In the genomic region with DNA sequence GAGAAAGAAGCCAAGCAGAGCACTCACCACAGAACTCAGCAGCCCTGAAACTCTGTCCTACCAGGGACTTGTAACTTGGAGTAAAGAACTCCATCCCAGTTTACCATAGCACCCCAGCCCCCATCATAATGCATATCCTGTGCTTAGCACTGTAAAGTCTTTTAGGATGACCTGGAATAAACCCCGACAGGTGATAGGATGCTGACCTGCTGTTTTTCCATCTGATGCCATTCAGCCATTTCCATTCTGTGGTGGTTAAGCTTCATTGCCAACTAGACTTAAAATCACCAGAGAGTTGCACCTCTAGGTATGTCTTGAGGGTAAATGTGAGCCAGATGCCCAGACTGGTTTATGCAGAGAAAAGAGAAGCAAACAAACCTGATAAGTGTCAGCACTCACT, we compare ENCODE assay signal across 20 mouse cellular contexts.
DNase-seq lines count a peak whose midpoint lies in the region; ATAC-seq and TF ChIP-seq lines count a peak whose summit lies in the region.
"Had no signal": no experiment of that assay in that cellular context is flagged by ENCODE, and none has a peak within 500 bp of the region (broad histone marks: within the 10 kb centered on the region; RNA-seq: fewer than 3 reads in every experiment).

No protein-coding gene starts in this region.

- TF ChIP-seq CTCF in left cerebral cortex, adult 2 months (IDR thresholded peaks at IDR 0.05): no peak

- H3K27me3 ChIP-seq in heart, embryonic 11.5 days (ENCODE audit: control insufficient read depth, insufficient read depth, low read length): no peaks in the 10 kb centered on the region
- no peaks in the 10 kb centered on the region for H3K27me3 ChIP-seq in forebrain, embryonic 10.5 days (ENCODE audit: poor library complexity, severe bottlenecking)
- H3K27me3 ChIP-seq: heart, embryonic 15.5 days; hindbrain, embryonic 13.5 days; Patski had no signal

- WGBS in heart, embryonic 11.5 days (ENCODE audit: insufficient replicate concordance): 76% methylated on average over 1 of the region's 1 CpGs
- WGBS in forebrain, embryonic 10.5 days: 98% methylated on average over 1 of the region's 1 CpGs

- no peak overlapping the region for H3K27ac ChIP-seq in heart, embryonic 11.5 days (ENCODE audit: low read depth, low read length)
- H3K27ac ChIP-seq in left cerebral cortex, adult 2 months: no peak overlapping the region
- H3K27ac ChIP-seq in forebrain, embryonic 10.5 days: no peak overlapping the region
- H3K27ac ChIP-seq: embryonic facial prominence, embryonic 10.5 days; heart, embryonic 10.5 days; heart, embryonic 15.5 days; hindbrain, embryonic 13.5 days; hindbrain, postnatal 0 days had no signal

- no peaks in the 10 kb centered on the region for H3K4me1 ChIP-seq in heart, embryonic 11.5 days (ENCODE audit: control insufficient read depth, insufficient read depth, low read length)
- H3K4me1 ChIP-seq in forebrain, embryonic 10.5 days: no peaks in the 10 kb centered on the region
- H3K4me1 ChIP-seq: embryonic facial prominence, embryonic 10.5 days; heart, embryonic 15.5 days; hindbrain, embryonic 13.5 days had no signal

- DNase-seq in heart, adult 11 months: peak; percentile 74
- peak; percentile 37 for DNase-seq in cerebellum, adult 8-10 months
- DNase-seq in cerebellum, postnatal 14 days: peak; percentile 8 to 32
- no peak for DNase-seq in left cerebral cortex, postnatal 25 days (ENCODE audit: low spot score in 2 of 2)
- DNase-seq in left cerebral cortex, adult 2 months (ENCODE audit: extremely low spot score in 1 of 2, low spot score in 2 of 2): no peak
- DNase-seq in forebrain, embryonic 10.5 days (ENCODE audit: extremely low spot score, low spot score): no peak
- DNase-seq: adrenal gland, postnatal 14 days; gastrocnemius, postnatal 36 days; heart, adult 18-20 months; heart, postnatal 14 days; kidney, adult 11 months had no signal

- ATAC-seq in heart, embryonic 11.5 days (replicated peaks; ENCODE audit: insufficient number of reproducible peaks, low FRiP score, low TSS enrichment): no peak
- ATAC-seq: activated CD4-positive, CD25-positive, alpha-beta regulatory T cell, adult 4 months; forebrain, embryonic 14.5 days; hindbrain, postnatal 0 days; Patski had no signal

- H3K9ac ChIP-seq in heart, embryonic 11.5 days (ENCODE audit: low read depth, low read length): no peak overlapping the region
- H3K9ac ChIP-seq: heart, embryonic 15.5 days; hindbrain, embryonic 13.5 days had no signal

- no peaks in the 10 kb centered on the region for H3K36me3 ChIP-seq in heart, embryonic 11.5 days (ENCODE audit: control insufficient read depth, insufficient read depth, low read length)
- no peaks in the 10 kb centered on the region for H3K36me3 ChIP-seq in forebrain, embryonic 10.5 days (replicated peaks)
- H3K36me3 ChIP-seq: embryonic facial prominence, embryonic 10.5 days; heart, embryonic 10.5 days; heart, embryonic 15.5 days; hindbrain, embryonic 13.5 days had no signal

- intact Hi-C loops in left cerebral cortex, postnatal 25 days (cut with DNase I): no loop called here
- intact Hi-C loops in left cerebral cortex, adult 2 months (cut with DNase I): no loop called here

- no peak overlapping the region for H3K4me2 ChIP-seq in heart, embryonic 11.5 days
- H3K4me2 ChIP-seq: heart, embryonic 15.5 days; hindbrain, embryonic 13.5 days had no signal

- no peak overlapping the region for H3K4me3 ChIP-seq in heart, embryonic 11.5 days (ENCODE audit: low read depth, low read length)
- no peak overlapping the region for H3K4me3 ChIP-seq in left cerebral cortex, adult 2 months
- no peak overlapping the region for H3K4me3 ChIP-seq in forebrain, embryonic 10.5 days
- H3K4me3 ChIP-seq: embryonic facial prominence, embryonic 10.5 days; heart, embryonic 10.5 days; heart, embryonic 15.5 days; hindbrain, embryonic 13.5 days had no signal

- no peaks in the 10 kb centered on the region for H3K9me3 ChIP-seq in heart, embryonic 11.5 days (replicated peaks; ENCODE audit: control insufficient read depth, low read length)
- H3K9me3 ChIP-seq in forebrain, embryonic 10.5 days: no peaks in the 10 kb centered on the region
- H3K9me3 ChIP-seq: embryonic facial prominence, embryonic 10.5 days; heart, embryonic 10.5 days; heart, embryonic 15.5 days; hindbrain, embryonic 13.5 days had no signal

Comparison
In these comparisons a context has a peak if more than half of its experiments do, and no peak if none do; other contexts are left out.
1. DNase-seq: peak in heart, adult 11 months (single experiment), cerebellum, adult 8-10 months (single experiment) and cerebellum, postnatal 14 days (2 of 2); none in left cerebral cortex, postnatal 25 days (0 of 2), left cerebral cortex, adult 2 months (0 of 2) and forebrain, embryonic 10.5 days (single experiment).